12 mouse cellular contexts compared by ENCODE assay signal in the genomic region with DNA sequence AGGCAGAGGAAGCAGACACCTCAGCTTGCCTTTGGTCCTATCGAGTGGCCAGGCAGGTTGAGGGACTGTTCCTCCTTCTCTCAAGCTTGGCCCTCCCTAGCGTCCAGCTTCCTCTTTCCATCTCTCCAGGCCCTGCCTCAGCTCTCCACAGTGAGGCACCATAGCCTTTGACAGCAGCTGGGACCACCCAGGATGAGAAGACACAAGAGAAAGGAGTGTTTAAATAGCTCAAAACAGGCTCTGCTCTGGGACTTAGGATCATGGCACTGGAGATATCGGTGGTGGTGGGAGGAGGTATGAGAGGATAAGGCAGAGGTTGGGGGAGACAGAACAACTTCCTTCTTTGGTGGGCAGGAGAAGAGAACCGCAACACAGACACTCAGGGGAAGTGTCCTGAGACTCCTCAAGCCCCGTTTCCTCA.
DNase-seq lines count a peak whose midpoint lies in the region; ATAC-seq and TF ChIP-seq lines count a peak whose summit lies in the region.
"Had no signal": no experiment of that assay in that cellular context is flagged by ENCODE, and none has a peak within 500 bp of the region (broad histone marks: within the 10 kb centered on the region; RNA-seq: fewer than 3 reads in every experiment).

No protein-coding gene starts in this region.

- no peak overlapping the region for H3K4me3 ChIP-seq in heart, postnatal 0 days (ENCODE audit: low read depth, low read length)
- no peak overlapping the region for H3K4me3 ChIP-seq in heart, embryonic 12.5 days
- H3K4me3 ChIP-seq in bone marrow, adult 2 months (replicated peaks; ENCODE audit: control insufficient read depth, low read depth, low read length) = peak overlapping the region; percentile 11
- H3K4me3 ChIP-seq: embryonic facial prominence, embryonic 15.5 days; limb, embryonic 12.5 days had no signal

- no peaks in the 10 kb centered on the region for H3K36me3 ChIP-seq in heart, postnatal 0 days (replicated peaks; ENCODE audit: control insufficient read depth, insufficient read depth, low read length)
- H3K36me3 ChIP-seq in heart, embryonic 12.5 days = no peaks in the 10 kb centered on the region
- H3K36me3 ChIP-seq: embryonic facial prominence, embryonic 15.5 days; limb, embryonic 12.5 days had no signal

- TF ChIP-seq CTCF in heart, postnatal 0 days (IDR thresholded peaks at IDR 0.05; ENCODE audit: low read depth) = peak; percentile 39
- TF ChIP-seq CTCF in bone marrow, adult 2 months (IDR thresholded peaks at IDR 0.05; ENCODE audit: control insufficient read depth, insufficient read depth, low read length) = peak; percentile 41; the same call in 1 of the 2 replicates

- TF ChIP-seq EP300 in heart, postnatal 0 days (IDR thresholded peaks at IDR 0.05; ENCODE audit: low read depth) = no peak

- H3K9ac ChIP-seq in heart, postnatal 0 days (replicated peaks; ENCODE audit: low read depth, low read length) = no peak overlapping the region
- H3K9ac ChIP-seq in heart, embryonic 12.5 days = no peak overlapping the region
- H3K9ac ChIP-seq: embryonic facial prominence, embryonic 15.5 days; limb, embryonic 12.5 days had no signal

- peaks cover 9% of the 10 kb centered on the region for H3K4me1 ChIP-seq in heart, postnatal 0 days (ENCODE audit: control insufficient read depth, insufficient read depth)
- H3K4me1 ChIP-seq in heart, embryonic 12.5 days (replicated peaks) = peaks cover 57% of the 10 kb centered on the region
- H3K4me1 ChIP-seq in bone marrow, adult 2 months (ENCODE audit: control insufficient read depth, insufficient read depth, low read length) = peaks cover 20% of the 10 kb centered on the region

- TF ChIP-seq POLR2A in bone marrow, adult 2 months (IDR thresholded peaks at IDR 0.05; ENCODE audit: borderline replicate concordance, control insufficient read depth, low read depth, low read length) = no peak

- 40% methylated on average over 5 of the region's 5 CpGs for WGBS in heart, postnatal 0 days
- 38% methylated on average over 5 of the region's 5 CpGs for WGBS in heart, embryonic 12.5 days
- 5% methylated on average over 5 of the region's 5 CpGs for WGBS in bone marrow, adult 2 months

- peak; percentile 23 for DNase-seq in heart, postnatal 0 days (ENCODE audit: low spot score)
- peak; percentile 69 for DNase-seq in 416B (ENCODE audit: low read depth)
- DNase-seq in lung, postnatal 4 days = peak; percentile 44 to 45
- DNase-seq in T-cell, adult 2 months (ENCODE audit: low spot score) = no peak
- DNase-seq in urinary bladder, postnatal 25 days (ENCODE audit: low spot score) = no peak
- DNase-seq in adrenal gland, postnatal 36 days = no peak
- DNase-seq: cerebellum, adult 11 months; kidney, postnatal 4 days had no signal

- H3K9me3 ChIP-seq in heart, postnatal 0 days (replicated peaks; ENCODE audit: control insufficient read depth, low read length) = no peaks in the 10 kb centered on the region
- H3K9me3 ChIP-seq in heart, embryonic 12.5 days (replicated peaks) = no peaks in the 10 kb centered on the region
- H3K9me3 ChIP-seq: embryonic facial prominence, embryonic 15.5 days; limb, embryonic 12.5 days had no signal

- no peak overlapping the region for H3K4me2 ChIP-seq in heart, postnatal 0 days (ENCODE audit: low read depth, low read length)
- H3K4me2 ChIP-seq in heart, embryonic 12.5 days = no peak overlapping the region
- H3K4me2 ChIP-seq: embryonic facial prominence, embryonic 15.5 days; limb, embryonic 12.5 days had no signal

- no peak for ATAC-seq in heart, postnatal 0 days (ENCODE audit: insufficient read depth, low read depth)
- ATAC-seq in heart, embryonic 12.5 days (ENCODE audit: insufficient number of reproducible peaks, low FRiP score) = no peak

- no peaks in the 10 kb centered on the region for H3K27me3 ChIP-seq in heart, postnatal 0 days (ENCODE audit: control insufficient read depth, insufficient read depth, low read length)
- H3K27me3 ChIP-seq in heart, embryonic 12.5 days (replicated peaks) = no peaks in the 10 kb centered on the region
- H3K27me3 ChIP-seq: embryonic facial prominence, embryonic 15.5 days; limb, embryonic 12.5 days had no signal

- no peak overlapping the region for H3K27ac ChIP-seq in heart, postnatal 0 days (ENCODE audit: low read depth)
- H3K27ac ChIP-seq in heart, embryonic 12.5 days (ENCODE audit: poor library complexity, severe bottlenecking) = no peak overlapping the region
- peak overlapping the region; percentile 87 for H3K27ac ChIP-seq in bone marrow, adult 2 months (ENCODE audit: control insufficient read depth, insufficient read depth, low read depth, low read length, poor library complexity)
- H3K27ac ChIP-seq: embryonic facial prominence, embryonic 15.5 days; limb, embryonic 12.5 days had no signal

Comparison
In these comparisons a context has a peak if more than half of its experiments do, and no peak if none do; other contexts are left out.
1. DNase-seq: peak in heart, postnatal 0 days (single experiment), 416B (single experiment) and lung, postnatal 4 days (2 of 2); none in T-cell, adult 2 months (single experiment), urinary bladder, postnatal 25 days (single experiment) and adrenal gland, postnatal 36 days (0 of 2).